Mouse (Mus musculus) neural tube, embryonic 15.5 days (tissue): ENCODE results near the gene Negr1. TPM values are rescaled to one million over a fixed set of nuclear protein-coding genes. Genes with fewer than 3 reads are reported as not detected.

Experiments
- ATAC-seq: fragments of 200-750 bp; cut with Nextera tagmentation; 2 replicates; pipeline ENCODE4 v1.8.0; 2017; ENCODE audit warnings: mild to moderate bottlenecking, moderate TSS enrichment, moderate library complexity; ENCODE audit not compliant: low FRiP score
- H3K27ac ChIP-seq: fragments of 300-500 bp; sonication (generic); replicated peaks from 2 replicates; pipeline ENCODE4 v1.5.1; 2015; ENCODE audit warnings: mild to moderate bottlenecking, inconsistent platforms
- H3K27me3 ChIP-seq: fragments of 300-500 bp; sonication (generic); replicated peaks from 2 replicates; pipeline ENCODE4 v1.6.1; 2015; ENCODE audit warnings: inconsistent platforms
- H3K36me3 ChIP-seq: fragments of 300-500 bp; sonication (generic); 2 replicates; pipeline ENCODE4 v1.6.1; 2015; ENCODE audit warnings: inconsistent platforms
- H3K4me1 ChIP-seq: fragments of 300-500 bp; sonication (generic); 2 replicates; pipeline ENCODE4 v1.6.1; 2015; ENCODE audit warnings: inconsistent platforms
- H3K4me2 ChIP-seq: fragments of 300-500 bp; sonication (generic); 2 replicates; pipeline ENCODE4 v1.6.1; 2015; ENCODE audit warnings: inconsistent platforms, mild to moderate bottlenecking, moderate library complexity
- H3K4me3 ChIP-seq: fragments of 300-500 bp; sonication (generic); replicated peaks from 2 replicates; pipeline ENCODE4 v1.5.1; 2015; ENCODE audit warnings: mild to moderate bottlenecking, inconsistent platforms
- H3K9ac ChIP-seq: fragments of 300-500 bp; sonication (generic); replicated peaks from 2 replicates; pipeline ENCODE4 v1.6.1; 2015; ENCODE audit warnings: mild to moderate bottlenecking, inconsistent platforms
- H3K9me3 ChIP-seq: fragments of 300-500 bp; sonication (generic); replicated peaks from 2 replicates; pipeline ENCODE4 v1.6.1; 2016; ENCODE audit warnings: inconsistent platforms
- WGBS: fragments of 180-500 bp; shearing (Covaris S2); methylation state at CpG from one replicate; pipeline ENCODE4 v1.1.7; 2015; ENCODE audit warnings: mixed read lengths; 5-methylcytosine and 5-hydroxymethylcytosine counted together
- polyA plus RNA-seq: library from polyadenylated mRNA; unstranded; fragments of >200 nt; fragmentation: Nextera tagmentation; extraction: Ambion mirVana; gene quantifications from 2 replicates; pipeline ENCODE4 v1.2.1, GENCODE M21; 2015

Gene Negr1
- polyA plus RNA-seq, result 36.6 and 48.6 TPM in 2 replicates

- under 1% methylated on average over 71 of the region's 79 CpGs for WGBS
- peak within 1 kb of the TSS; percentile 72 for H3K4me3 ChIP-seq
- peak within 1 kb of the TSS; percentile 97 for H3K27ac ChIP-seq
- H3K9ac ChIP-seq, result peak within 1 kb of the TSS; percentile 78
- peak within 1 kb of the TSS; percentile 80 for H3K4me2 ChIP-seq
- peak; percentile 76 for ATAC-seq
- H3K27me3 ChIP-seq, result no peaks in the 10 kb centered on the region
- H3K9me3 ChIP-seq, result no peaks in the 10 kb centered on the region
- H3K4me1 ChIP-seq, result peaks cover 31% of the 10 kb centered on the region
- H3K36me3 ChIP-seq, result no peaks in the 10 kb centered on the region
Observed at GRCm38 (mm10) chr3:156561524-156562423, at the start of gene Negr1. Gene Negr1 (plus strand): TSS chr3:156561794.

- Histone ChIP-seq H3K9ac (no peak overlapping the region), H3K9me3 (no peaks in the 10 kb centered on the region), H3K36me3 (no peaks in the 10 kb centered on the region), H3K4me3 (no peak overlapping the region), H3K4me2 (no peak overlapping the region), H3K27ac (0 out of 2 replicates have a peak overlapping the region, but pooled peaks have one; percentile 15), H3K4me1 (peaks cover 5% of the 10 kb centered on the region; the same call in 1 of the 2 replicates), H3K27me3 (no peaks in the 10 kb centered on the region)
- WGBS, result 25% methylated on average over 8 of the region's 8 CpGs
- ATAC-seq, result peak; percentile 76
Observed at GRCm38 (mm10) chr3:156526461-156526933, 35.1 kb upstream of the Negr1 start.

DNA sequence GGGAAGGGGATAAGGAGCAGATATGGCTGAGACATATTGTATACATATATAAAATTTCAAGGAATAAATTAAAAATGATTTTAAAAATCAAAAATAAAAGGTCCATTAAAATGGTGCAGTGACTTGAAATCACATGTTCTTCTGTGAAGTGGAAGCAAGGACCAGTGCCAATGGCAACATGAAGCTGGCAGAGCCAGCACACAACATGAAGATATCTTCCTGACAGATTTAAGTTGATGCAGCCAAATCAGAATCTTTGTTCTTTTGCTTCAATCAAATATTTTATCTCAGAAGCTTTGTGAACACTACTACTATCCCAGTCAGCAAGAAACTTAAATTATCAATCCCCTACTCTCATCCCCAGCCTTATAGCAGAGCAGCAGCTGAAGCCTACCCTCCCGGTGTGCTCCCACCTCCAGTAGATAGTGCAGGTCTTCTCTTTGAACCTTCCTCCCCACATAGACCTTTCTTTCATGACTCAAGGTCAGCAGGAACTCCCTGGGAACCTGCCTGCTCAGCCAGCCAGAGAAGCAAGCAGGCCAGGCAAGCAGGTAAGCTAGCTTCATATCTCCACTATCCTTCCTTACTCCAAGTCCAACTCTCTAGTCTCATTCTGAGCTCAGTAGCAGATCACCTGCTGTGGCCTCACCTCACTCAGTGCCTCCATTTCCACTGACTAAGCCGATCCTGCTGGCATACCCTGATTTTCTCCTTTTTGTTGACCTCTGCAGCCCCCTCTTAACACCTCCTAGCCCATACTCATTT lies 34.2 kb upstream of the Negr1 start:
- Histone ChIP-seq H3K4me2 (no peak overlapping the region), H3K4me1 (peaks cover 5% of the 10 kb centered on the region; the same call in 1 of the 2 replicates), H3K9ac (no peak overlapping the region), H3K27me3 (no peaks in the 10 kb centered on the region), H3K27ac (no peak overlapping the region), H3K36me3 (no peaks in the 10 kb centered on the region), H3K4me3 (no peak overlapping the region), H3K9me3 (no peaks in the 10 kb centered on the region)
- no peak for ATAC-seq
- 86% methylated on average over 2 of the region's 2 CpGs for WGBS

DNA sequence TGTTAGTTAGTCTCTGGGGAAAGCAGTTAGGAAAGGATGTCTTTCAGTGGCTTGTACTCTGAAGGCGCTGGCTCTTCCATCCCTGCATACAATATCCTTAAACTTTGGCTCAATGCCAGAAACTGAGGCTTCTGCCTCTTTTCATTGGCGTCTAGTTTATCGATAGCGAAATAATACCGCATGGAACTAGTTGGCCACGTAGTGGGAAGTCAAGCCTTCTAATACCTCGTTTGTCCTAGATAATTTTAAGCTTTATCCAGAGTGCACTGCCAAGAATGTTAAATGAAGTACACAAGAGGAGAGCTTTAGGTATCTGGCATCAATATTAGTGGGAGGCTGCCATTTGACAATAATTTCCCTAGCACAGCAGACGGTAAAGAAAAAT lies 2.2 kb upstream of the Negr1 start:
- H3K9ac ChIP-seq, result peak overlapping the region; percentile 61
- peak overlapping the region; percentile 72 for H3K4me3 ChIP-seq
- WGBS, result 9% methylated on average over 8 of the region's 8 CpGs
- no peaks in the 10 kb centered on the region for H3K36me3 ChIP-seq
- H3K9me3 ChIP-seq, result no peaks in the 10 kb centered on the region
- H3K4me1 ChIP-seq, result peaks cover 24% of the 10 kb centered on the region
- peak overlapping the region; percentile 80 for H3K4me2 ChIP-seq
- H3K27me3 ChIP-seq, result no peaks in the 10 kb centered on the region
- H3K27ac ChIP-seq, result peak overlapping the region; percentile 97
- ATAC-seq, result no peak

DNA sequence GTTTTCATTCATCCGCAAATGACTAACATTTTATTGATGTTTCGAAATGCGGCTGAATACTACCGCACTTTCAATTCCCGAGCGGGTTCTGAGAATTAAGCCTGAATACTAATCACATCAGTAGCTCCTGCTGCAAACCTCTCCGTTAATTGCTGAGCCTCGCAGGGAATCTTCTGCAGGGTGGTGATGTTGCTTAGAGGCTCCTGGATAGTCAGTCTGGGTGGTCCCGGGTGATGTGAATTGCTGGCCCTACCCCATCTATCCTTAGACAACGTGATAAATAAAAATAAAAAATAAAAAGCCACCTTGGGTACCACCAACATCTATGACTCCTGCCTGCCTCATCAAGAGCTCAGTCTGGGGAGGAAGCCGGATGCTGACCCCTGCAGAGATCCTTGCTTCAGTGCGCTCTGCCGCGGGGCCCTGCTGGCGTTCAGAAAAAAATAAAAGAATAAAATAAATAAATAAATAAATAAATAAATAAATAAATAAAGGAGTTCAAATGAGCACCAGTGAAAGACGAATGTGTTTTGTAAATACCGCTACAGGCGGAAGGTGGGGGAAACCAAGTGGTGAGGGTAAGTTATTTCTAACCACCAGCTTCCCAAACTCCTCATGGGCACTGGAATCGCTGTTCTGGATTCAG lies 1.6 kb upstream of the Negr1 start:
- Histone ChIP-seq H3K27ac (peak overlapping the region; percentile 97), H3K9ac (peak overlapping the region; percentile 61), H3K27me3 (no peaks in the 10 kb centered on the region), H3K4me2 (peak overlapping the region; percentile 80), H3K9me3 (no peaks in the 10 kb centered on the region), H3K4me1 (peaks cover 27% of the 10 kb centered on the region), H3K36me3 (no peaks in the 10 kb centered on the region), H3K4me3 (peak overlapping the region; percentile 72)
- peak; percentile 29; the same call in 1 of the 2 replicates for ATAC-seq
- WGBS, result 1% methylated on average over 19 of the region's 19 CpGs

GRCm38 (mm10) chr3:156560766-156561165 lies 828 bp upstream of the Negr1 start:
- Histone ChIP-seq H3K4me1 (peaks cover 29% of the 10 kb centered on the region), H3K27ac (peak overlapping the region; percentile 97), H3K36me3 (no peaks in the 10 kb centered on the region), H3K4me3 (peak overlapping the region; percentile 72), H3K4me2 (peak overlapping the region; percentile 80), H3K27me3 (no peaks in the 10 kb centered on the region), H3K9me3 (no peaks in the 10 kb centered on the region), H3K9ac (peak overlapping the region; percentile 61)
- under 1% methylated on average over 27 of the region's 27 CpGs for WGBS
- peak; percentile 90 for ATAC-seq

GRCm38 (mm10) chr3:156562424-156562785 lies 811 bp downstream of the Negr1 start:
- Histone ChIP-seq H3K9ac (peak overlapping the region; percentile 78), H3K4me2 (peak overlapping the region; percentile 80), H3K27ac (peak overlapping the region; percentile 97), H3K4me3 (peak overlapping the region; percentile 72), H3K9me3 (no peaks in the 10 kb centered on the region), H3K36me3 (no peaks in the 10 kb centered on the region), H3K4me1 (peaks cover 34% of the 10 kb centered on the region), H3K27me3 (no peaks in the 10 kb centered on the region)
- 0% methylated on average over 10 of the region's 10 CpGs for WGBS
- no peak for ATAC-seq

GRCm38 (mm10) chr3:156562796-156563195 lies 1.2 kb downstream of the Negr1 start:
- H3K27ac ChIP-seq, result peak overlapping the region; percentile 97
- peaks cover 34% of the 10 kb centered on the region for H3K4me1 ChIP-seq
- peak overlapping the region; percentile 72 for H3K4me3 ChIP-seq
- H3K27me3 ChIP-seq, result no peaks in the 10 kb centered on the region
- WGBS, result 19% methylated on average over 2 of the region's 2 CpGs
- no peaks in the 10 kb centered on the region for H3K36me3 ChIP-seq
- H3K9me3 ChIP-seq, result no peaks in the 10 kb centered on the region
- H3K4me2 ChIP-seq, result peak overlapping the region; percentile 80
- ATAC-seq, result no peak
- H3K9ac ChIP-seq, result peak overlapping the region; percentile 78

DNA sequence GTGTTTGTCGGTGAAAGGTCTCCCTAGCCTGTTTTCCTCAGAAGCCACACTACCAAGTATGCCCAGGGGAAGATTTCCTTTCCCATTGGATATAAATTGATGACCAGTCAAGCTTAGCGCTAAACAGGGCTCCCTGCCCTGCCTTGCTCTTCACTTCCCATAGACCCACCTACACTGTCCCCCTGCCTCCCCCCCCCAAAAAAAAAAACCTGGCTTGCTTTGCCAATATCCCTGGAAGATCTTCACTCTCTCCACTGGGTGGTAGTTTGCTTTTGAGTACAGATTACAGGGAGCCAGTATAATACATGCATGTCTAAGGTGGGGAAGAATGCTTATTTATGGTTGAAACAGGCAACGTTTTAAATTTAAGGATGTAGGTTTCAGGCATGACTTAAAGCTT lies 1.8 kb downstream of the Negr1 start:
- H3K9me3 ChIP-seq, result no peaks in the 10 kb centered on the region
- no peaks in the 10 kb centered on the region for H3K36me3 ChIP-seq
- peaks cover 34% of the 10 kb centered on the region for H3K4me1 ChIP-seq
- peak overlapping the region; percentile 72 for H3K4me3 ChIP-seq
- ATAC-seq, result no peak
- peak overlapping the region; percentile 97 for H3K27ac ChIP-seq
- H3K4me2 ChIP-seq, result peak overlapping the region; percentile 80
- no peaks in the 10 kb centered on the region for H3K27me3 ChIP-seq
- 10% methylated on average over 3 of the region's 3 CpGs for WGBS
- peak overlapping the region; percentile 78 for H3K9ac ChIP-seq

DNA sequence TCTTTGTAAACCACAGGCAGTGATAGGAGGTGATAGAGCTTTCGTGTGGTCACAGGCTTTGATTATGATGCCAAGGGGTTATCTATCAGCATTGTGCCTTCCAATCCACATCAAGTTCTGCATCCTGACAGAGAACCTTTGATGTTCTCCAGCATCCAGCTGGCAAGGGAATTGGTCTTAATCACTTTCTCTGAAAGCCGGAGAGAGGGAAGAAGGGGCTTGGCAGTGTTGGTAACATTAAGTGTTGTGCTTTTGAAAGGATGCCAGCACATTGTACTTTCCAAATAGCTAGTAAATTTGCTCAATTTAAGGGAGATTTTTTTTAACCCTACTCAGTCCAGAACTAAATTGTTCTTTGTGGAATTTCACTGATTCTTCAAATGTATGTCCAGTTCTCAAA lies 11.9 kb downstream of the Negr1 start:
- Histone ChIP-seq H3K27me3 (no peaks in the 10 kb centered on the region), H3K4me1 (0 out of 2 replicates have a peak, but pooled peaks cover 3% of the 10 kb centered on the region), H3K4me3 (no peak overlapping the region), H3K4me2 (no peak overlapping the region), H3K27ac (no peak overlapping the region), H3K9ac (no peak overlapping the region), H3K36me3 (no peaks in the 10 kb centered on the region), H3K9me3 (no peaks in the 10 kb centered on the region)
- WGBS, result 30% methylated on average over 2 of the region's 2 CpGs
- no peak for ATAC-seq

- WGBS, result 94% methylated on average over 1 of the region's 1 CpGs
- no peak overlapping the region for H3K4me3 ChIP-seq
- no peak for ATAC-seq
- H3K9me3 ChIP-seq, result no peaks in the 10 kb centered on the region
- 0 out of 2 replicates have a peak, but pooled peaks cover 3% of the 10 kb centered on the region for H3K4me1 ChIP-seq
- H3K27ac ChIP-seq, result no peak overlapping the region
- no peak overlapping the region for H3K4me2 ChIP-seq
- H3K9ac ChIP-seq, result no peak overlapping the region
- no peaks in the 10 kb centered on the region for H3K36me3 ChIP-seq
- no peaks in the 10 kb centered on the region for H3K27me3 ChIP-seq
Observed at GRCm38 (mm10) chr3:156576292-156576691, 14.7 kb downstream of the Negr1 start.
